Mouse (Mus musculus) ovary, postnatal 14 days (tissue): ENCODE measurements at regions not wholly inside any gene's neighbourhood (a gene's known extent, or its start where the extent isn't known, plus 50 kb on each side); places are given as distances from the start of the nearest gene placed in this dataset.

Experiments
- DNase-seq: peaks from one replicate; pipeline ENCODE4 v3.0.0; 2022; ENCODE audit warnings: low spot score

DNA sequence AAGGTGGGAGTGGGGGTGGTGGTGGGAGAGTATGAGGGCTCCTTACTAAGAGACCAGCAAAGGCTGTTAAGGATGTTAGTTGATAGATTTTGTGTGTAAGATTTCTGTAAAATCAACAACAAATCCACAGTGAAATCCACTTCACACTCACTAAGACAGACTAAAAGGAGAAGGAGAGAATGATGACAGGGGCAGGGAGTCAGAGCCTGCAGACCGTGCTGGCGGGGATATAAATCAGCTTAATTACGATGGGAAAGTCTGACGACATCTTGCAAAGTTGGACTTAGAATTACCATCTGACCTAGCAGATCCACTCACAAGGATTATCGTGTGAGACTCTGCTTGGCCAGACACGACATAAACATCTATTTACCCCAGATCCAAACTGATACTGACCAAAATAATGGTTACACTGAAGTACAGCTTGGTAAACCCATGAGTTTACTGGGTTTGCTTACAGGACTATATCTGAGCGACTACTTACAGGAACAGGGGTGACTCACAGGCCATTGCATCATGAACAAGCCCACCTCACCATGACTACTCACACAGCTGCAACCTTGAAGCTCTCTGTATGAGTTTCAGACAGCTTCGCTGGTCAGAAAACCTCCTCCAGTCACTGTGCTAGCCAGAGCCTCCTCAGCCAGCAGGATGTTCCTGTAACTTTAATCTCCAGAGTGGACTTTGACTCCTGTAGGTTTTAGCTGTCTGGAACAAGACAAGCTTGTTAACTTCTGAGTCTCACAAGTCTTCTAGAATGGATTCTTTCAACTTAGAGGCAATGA, 50.5 kb upstream of the Ednra start:
- no peak for DNase-seq

- DNase-seq = no peak
These were observed 51.3 kb upstream of the Ednra start for GRCm38 (mm10) chr8:77775526-77775925.

GRCm38 (mm10) chr8:77777597-77777996, 53.3 kb upstream of the Ednra start:
- DNase-seq = no peak

DNA sequence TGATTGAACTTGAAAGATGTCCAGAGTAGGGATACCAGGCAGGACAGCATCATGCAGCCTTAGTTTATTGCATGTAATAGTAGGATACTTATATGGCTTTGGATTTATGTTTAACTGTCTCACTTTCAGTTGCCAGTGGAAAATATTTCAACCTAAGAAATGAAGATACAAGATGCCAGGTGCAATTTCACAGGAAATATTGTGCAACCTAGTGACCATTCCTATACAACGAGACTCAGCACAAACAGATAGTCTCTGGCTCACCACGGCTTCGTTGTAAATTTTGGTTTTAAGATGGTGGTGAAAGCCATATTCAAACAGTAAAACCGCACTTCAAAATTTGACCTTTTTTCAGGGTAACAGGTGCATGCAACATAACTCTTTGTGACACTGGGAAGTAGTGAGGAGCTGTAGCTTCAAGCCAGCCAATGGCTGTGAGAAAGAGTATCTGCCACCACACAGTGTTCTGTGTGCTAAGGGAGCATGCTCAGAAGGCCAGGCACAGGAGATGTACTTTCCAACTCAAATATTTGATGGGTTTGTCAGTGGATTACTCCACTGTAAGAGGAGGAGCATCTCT, 61.5 kb upstream of the Ednra start:
- no peak for DNase-seq

DNA sequence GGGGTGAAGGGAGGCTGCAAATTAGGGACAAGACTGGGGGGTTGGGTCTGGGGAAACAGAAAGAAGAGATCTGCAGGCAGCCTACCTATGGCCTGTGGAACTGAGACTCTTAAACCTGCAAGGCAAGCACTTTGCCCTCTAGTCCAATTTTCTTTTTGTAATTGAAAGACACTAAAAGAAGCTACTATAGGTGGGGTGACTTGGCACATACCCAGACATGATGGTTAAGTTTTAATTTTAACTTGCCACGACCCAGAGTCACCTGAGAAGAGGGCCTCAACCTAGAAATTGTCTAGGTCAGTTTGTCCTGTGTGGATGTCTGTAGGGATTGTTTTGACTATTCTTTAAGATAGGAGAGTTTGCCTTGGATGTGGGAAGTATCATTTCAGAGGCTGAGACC, 70.6 kb upstream of the Ednra start:
- no peak for DNase-seq

DNA sequence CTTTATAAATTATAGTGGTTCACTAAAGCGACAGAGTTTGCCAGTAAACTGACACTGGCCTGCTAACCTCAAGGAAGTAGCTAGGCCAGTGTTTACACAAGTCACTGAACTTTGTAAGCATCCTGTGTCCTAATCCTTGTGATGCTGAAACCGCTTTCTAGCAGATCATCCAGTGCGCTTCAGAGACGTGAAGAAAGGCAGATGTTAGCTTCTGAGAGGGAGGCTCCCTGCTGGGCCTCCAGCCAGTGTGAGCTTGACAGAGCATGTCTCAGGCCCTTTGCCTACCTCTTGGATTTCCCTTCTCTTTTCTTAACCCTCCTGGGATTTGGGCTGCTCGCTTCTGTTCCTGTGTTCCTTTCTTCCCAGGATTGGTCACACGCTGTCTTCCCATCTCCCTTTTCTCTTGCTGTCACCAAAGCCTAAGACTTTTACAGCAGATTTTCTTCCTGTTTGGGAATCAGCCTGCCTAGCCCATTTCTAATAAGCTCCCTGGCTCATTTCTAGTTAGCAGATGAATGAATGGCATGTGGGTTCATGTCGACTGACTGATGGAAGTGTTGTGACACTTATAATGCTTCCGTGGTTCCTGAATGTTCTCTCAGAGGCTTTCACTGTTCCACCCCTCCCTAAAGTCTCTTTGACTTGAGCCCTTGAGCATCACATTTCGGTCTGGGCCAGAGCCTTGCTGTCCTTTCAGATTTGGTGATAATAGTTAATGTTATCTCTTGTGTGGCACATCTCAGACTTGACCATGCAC, 79.1 kb upstream of the Ednra start:
- no peak for DNase-seq

DNA sequence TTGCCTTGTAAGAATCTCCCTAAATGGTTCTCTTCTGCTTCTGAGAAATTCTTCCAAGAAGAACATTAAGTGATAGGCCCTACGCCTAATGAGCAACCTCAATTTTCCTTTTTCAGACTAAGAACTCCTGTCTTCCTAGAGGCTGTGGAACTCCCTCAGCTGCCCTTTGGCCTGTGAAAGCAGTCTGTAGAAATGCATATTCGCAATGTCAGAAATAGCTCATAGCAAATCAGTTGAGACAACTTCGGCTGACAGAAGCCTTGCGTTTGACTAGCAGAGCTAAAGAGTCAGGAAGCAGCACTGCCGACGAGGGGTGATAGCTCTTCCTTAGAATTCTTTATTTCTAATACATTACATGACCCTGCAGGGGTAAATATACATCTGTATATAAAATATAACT, 80.3 kb upstream of the Ednra start:
- DNase-seq = no peak

GRCm38 (mm10) chr8:77804956-77805355, 80.7 kb upstream of the Ednra start:
- DNase-seq = no peak

GRCm38 (mm10) chr8:77805657-77806056, 81.4 kb upstream of the Ednra start:
- DNase-seq = no peak

DNA sequence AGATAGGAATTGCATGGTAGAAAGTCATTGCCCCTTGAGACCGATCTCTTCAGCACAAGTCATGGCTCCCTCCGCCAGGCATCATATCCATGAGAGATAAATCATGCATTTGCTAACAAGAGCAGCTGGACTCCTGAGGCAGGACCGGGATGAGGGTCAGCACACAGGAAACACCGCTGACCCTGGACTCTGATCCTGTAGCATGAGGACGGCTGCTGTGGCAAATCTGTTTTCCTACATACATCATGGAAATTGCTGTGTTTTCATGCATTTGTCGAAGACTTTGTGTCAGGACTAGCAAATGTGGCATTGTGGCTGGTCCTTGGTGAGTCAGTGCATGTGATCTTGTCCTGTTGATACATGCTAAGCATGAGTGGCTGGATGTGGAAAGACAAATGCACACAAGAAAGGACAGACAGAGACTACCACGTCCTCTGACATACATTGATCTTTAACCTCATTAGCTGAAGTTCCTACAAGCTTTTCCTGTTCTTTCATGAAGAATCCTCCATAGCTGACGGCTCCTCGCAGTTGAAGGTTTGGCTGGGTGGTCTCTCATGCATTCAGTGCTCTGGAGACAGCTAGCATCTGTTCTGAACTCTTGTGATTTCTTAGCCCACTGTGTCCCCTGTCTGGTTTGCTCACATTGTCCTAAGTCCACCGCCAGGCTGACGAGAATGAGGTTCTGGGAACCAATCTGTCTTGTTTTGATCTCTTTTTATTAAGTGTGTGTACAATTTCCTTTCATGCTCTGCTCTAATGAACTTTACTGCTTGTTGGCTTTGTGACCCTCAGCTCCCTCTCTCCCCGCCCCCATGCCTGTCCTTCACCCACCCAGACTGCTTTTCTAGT, 90.8 kb upstream of the Ednra start:
- DNase-seq = no peak

DNA sequence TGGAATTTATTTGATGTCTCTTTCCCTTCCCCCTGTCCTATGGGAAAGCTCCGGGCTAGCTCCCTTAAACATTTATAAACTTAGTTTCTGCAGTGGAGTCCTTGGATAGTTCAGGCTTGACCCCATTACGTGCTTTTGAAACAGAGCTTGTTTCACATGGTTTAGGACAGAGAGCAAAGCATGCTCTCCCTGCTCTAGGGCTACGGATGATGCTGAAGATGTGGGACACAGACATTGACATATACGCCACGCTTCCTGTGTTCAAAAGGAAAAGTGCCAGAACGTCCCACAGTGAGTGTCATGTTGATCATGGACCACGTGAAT, 91.3 kb upstream of the Ednra start:
- DNase-seq = no peak

DNA sequence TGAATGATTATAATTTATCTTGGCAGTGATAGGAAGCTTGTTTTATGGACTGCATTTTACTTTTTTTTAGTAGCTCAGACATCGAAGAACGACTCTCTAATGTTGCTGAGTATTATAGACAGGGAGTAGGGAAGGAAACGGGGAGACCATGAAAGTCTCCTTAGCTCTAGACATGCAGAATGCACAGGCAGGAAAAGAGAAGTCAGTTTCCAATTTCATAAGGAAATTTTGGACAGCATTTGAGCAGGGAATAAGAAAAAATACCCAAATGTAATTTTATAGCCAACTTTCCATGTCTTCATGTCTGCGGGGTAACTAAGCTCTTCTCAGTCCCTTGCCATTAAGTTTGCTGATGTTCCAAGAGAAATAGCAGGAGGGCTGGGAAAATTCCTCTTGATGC, 92.0 kb upstream of the Ednra start:
- DNase-seq = no peak

DNA sequence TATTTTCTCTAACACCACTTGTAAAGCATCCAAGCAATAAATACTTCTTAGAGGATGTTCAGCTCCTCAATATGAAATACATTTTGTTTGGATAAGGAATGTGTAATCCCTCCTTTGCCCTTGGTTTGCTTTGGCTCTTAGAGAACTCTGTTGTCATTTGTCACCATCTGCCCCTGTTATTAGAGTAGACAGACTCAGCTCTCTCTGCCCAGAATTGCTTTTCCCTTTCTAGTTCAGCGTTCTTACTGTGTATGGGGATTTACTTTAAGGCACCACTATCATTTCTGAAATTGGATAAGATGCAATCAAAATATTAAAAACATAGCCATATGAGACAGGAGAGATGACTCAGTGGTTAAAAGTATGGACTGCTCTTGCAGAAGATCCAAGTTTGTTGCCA, 101.5 kb upstream of the Ednra start:
- no peak for DNase-seq

- DNase-seq = no peak
These were observed 102.0 kb upstream of the Ednra start for GRCm38 (mm10) chr8:77826255-77826654.

GRCm38 (mm10) chr8:77828079-77828478, 103.8 kb upstream of the Ednra start:
- DNase-seq = no peak

DNA sequence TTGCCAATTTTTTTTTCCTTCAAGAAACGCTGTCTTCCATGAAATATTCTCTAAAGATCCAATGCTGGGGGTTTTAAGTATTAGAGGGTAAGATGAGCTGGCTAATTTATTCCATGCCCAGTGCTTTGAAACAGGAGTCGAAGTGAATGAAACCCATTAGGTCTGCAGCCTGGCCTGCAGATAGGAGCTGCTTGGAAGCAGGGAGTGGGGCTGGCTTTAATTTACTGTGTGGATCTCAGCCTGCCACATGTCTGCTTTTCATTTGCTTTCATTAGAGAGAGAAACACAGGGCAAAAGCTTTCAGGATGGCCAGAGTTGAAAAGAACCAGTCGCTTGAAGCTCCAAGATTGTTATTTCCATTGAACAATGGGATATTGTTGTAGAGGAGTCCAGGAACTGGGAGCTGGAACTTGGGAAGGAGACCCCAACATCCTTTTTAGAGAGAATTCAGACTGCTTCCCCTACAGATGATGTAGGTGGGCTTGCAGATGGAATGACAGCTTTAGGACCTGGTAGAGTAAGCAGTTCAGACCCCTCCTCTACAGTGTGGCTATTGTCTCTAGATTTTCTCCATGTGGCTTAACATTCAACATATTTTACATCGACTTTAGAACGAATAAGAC, 105.0 kb upstream of the Ednra start:
- no peak for DNase-seq

GRCm38 (mm10) chr8:77829764-77830163, 105.5 kb upstream of the Ednra start:
- DNase-seq = no peak

GRCm38 (mm10) chr8:77834283-77834682, 110.0 kb upstream of the Ednra start:
- DNase-seq = no peak

- no peak for DNase-seq
These were observed 112.7 kb upstream of the Ednra start for GRCm38 (mm10) chr8:77836902-77837489.

DNA sequence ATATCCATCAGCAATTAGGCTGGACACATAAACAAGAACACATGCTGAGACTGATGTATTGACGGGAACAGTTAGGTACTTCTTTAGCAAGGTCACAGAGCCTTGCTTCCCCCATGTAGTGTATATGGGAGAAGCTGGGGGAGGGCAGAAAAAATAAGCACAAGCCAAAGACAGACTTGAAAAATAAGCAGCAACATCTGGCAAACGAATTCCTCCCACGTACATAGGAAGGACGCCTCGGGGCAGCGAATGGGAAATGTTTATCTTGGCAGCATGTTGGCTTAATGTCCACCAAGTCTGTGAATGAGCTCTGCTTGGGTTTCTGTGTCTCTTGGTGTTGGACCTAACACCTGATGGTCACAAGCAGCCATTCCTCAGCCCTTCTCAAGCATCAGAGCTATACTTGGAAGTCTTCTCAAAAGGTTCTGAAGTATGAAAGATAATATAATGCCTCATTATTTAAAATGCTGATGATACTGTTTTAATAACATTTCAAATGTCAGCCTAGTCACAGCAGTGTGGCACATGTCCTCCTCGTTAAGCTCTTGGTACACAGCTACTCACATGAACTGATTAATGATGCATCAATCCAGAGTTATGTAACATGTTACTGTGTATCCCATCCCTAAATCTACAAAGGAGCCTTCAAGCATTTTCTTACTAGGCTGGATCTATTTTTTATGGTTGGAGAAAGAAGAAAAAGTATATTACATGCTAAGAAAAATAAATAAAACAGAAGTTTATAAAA, 118.3 kb upstream of the Ednra start:
- no peak for DNase-seq

GRCm38 (mm10) chr8:77843229-77843628, 119.0 kb upstream of the Ednra start:
- no peak for DNase-seq
